Mouse (Mus musculus) megakaryocyte, embryonic 14.5 days (primary cell): Measurements from ENCODE around the gene Rhoc. TPM values are rescaled to one million over a fixed set of nuclear protein-coding genes. Genes with fewer than 3 reads are reported as not detected.
"Not testable (repeated sequence)": the region's sequence is repeated elsewhere in the genome, so short reads cannot be mapped to it uniquely, and the experiment has no call there.

Experiments
- H3K27me3 ChIP-seq: replicated peaks from 2 replicates; pipeline ENCODE3; 2012; ENCODE audit warnings: inconsistent platforms
- H3K36me3 ChIP-seq: replicated peaks from 2 replicates; pipeline ENCODE3; 2012; ENCODE audit warnings: low read length, inconsistent platforms, mixed read lengths
- H3K4me1 ChIP-seq: 2 replicates; pipeline ENCODE4 v1.6.1; 2012; ENCODE audit warnings: inconsistent platforms
- H3K4me3 ChIP-seq: replicated peaks from 2 replicates; pipeline ENCODE3; 2012; ENCODE audit warnings: moderate library complexity, mild to moderate bottlenecking, inconsistent platforms
- H3K9me3 ChIP-seq: 2 replicates; pipeline ENCODE4 v1.6.1; 2012; ENCODE audit warnings: inconsistent platforms
- FLI1 ChIP-seq: IDR thresholded peaks from 2 replicates; pipeline ENCODE4 v1.6.1; 2012; ENCODE audit warnings: low read length, inconsistent platforms, mixed read lengths
- GATA1 ChIP-seq: IDR thresholded peaks from 3 replicates; pipeline ENCODE4 v1.6.1; 2012; ENCODE audit warnings: mixed read lengths, low read length, inconsistent platforms, borderline replicate concordance
- polyA plus RNA-seq: library from polyadenylated mRNA; stranded (reverse); fragments of >175 nt; gene quantifications from 2 replicates; pipeline ENCODE4 v1.2.3, GENCODE M21; 2012; ENCODE audit warnings: low replicate concordance; ENCODE audit not compliant: insufficient read depth

The Rhoc gene
- polyA plus RNA-seq = 103 and 229 TPM in 2 replicates

DNA sequence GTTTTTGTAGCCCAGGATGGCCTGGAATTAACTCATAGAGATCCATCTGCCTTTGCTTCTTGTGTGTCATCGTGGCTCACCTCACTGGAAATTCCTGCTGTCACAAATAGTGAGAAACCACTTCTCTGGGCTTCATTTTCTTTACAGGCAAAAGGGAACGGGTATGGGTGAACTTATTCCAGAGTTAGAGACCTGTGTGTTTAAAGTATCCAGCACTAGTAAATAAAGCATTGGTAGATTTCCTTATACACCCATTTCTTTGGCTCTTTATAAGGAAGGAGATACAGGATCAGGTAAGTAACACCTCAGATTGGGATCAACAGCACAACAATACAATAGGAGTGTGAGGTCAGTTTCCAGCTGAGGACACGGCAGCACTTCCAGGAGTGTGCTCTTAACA is at the start of gene Rhoc:
Rhoc (plus strand) TSS at position 301 of the 400 bp plus-strand sequence.
- peaks cover 15% of the 10 kb centered on the region for H3K27me3 ChIP-seq
- peaks cover 21% of the 10 kb centered on the region for H3K36me3 ChIP-seq
- peak within 1 kb of the TSS; percentile 92 for H3K4me3 ChIP-seq
- no peak for TF ChIP-seq FLI1
- peaks cover 78% of the 10 kb centered on the region for H3K4me1 ChIP-seq
- H3K9me3 ChIP-seq = no peaks in the 10 kb centered on the region

DNA sequence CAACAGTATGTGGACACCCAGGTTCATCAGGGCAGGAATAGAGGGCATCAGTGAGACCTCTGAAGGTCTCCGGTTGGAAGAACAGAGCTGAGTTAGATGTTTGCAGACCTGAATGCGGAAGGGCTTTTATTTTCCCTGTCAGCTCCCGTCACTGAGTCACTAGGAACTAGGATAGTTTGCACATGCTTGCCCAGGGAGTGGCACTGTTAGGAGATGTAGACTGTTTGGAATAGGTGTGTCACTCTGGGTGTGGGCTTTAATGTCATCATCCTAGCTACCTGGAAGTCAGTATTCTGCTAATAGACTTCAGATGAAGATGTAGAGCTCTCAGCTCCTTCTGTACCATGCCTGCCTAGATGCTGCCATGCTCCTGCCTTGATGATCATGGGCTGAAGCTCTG is 46.2 kb upstream of the Rhoc start:
- peaks cover 5% of the 10 kb centered on the region; the same call in 1 of the 2 replicates for H3K9me3 ChIP-seq
- no peaks in the 10 kb centered on the region for H3K36me3 ChIP-seq
- TF ChIP-seq FLI1 = no peak
- no peak for TF ChIP-seq GATA1
- peaks cover 18% of the 10 kb centered on the region for H3K27me3 ChIP-seq
- H3K4me3 ChIP-seq = no peak overlapping the region
- no peaks in the 10 kb centered on the region for H3K4me1 ChIP-seq

DNA sequence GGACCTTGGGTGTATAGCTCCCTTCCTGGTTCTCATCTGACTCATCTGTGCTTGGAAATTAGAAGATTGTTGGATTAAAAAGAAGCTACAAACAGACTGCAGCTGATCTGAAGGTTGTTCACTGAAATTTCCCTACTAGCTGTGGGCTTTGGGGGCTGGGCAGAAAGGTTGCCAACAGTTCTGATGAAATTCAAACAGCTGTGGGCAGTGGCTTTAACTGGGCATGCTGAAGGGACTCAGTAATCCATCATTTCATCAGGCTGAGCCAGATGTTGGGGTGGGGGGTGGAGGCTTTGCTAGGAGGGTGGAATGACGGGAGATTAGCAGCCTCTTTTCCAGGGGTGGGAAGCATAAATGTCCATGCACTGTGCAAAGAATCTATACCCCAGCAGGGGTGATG is 45.0 kb upstream of the Rhoc start:
- H3K9me3 ChIP-seq = peaks cover 7% of the 10 kb centered on the region; the same call in 1 of the 2 replicates
- no peaks in the 10 kb centered on the region for H3K36me3 ChIP-seq
- H3K27me3 ChIP-seq = peaks cover 24% of the 10 kb centered on the region
- no peak overlapping the region for H3K4me3 ChIP-seq
- TF ChIP-seq FLI1 (no peak), GATA1 (no peak)
- no peaks in the 10 kb centered on the region for H3K4me1 ChIP-seq

GRCm38 (mm10) chr3:104743864-104744263 is 44.3 kb upstream of the Rhoc start:
- Histone ChIP-seq H3K36me3 (no peaks in the 10 kb centered on the region), H3K4me1 (no peaks in the 10 kb centered on the region), H3K27me3 (peaks cover 23% of the 10 kb centered on the region), H3K9me3 (peaks cover 7% of the 10 kb centered on the region; the same call in 1 of the 2 replicates), H3K4me3 (no peak overlapping the region)
- TF ChIP-seq FLI1 (no peak), GATA1 (no peak)

DNA sequence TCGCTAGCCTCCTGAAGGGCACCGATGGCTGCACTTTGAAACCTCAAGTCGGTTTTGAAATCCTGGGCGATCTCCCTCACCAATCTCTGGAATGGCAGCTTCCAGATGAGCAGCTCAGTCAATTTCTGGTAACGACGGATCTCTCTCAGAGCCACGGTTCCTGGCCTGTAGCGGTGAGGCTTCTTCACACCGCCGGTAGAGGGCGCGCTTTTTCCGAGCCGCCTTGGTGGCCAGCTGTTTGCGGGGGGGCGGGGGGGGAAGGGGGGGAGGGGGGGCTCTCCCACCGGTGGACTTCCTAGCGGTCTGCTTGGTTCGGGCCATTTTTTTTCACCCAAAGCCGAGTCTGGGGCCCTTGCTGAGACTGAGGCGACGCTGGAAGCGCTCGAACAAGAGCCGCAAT is 35.3 kb upstream of the Rhoc start:
- H3K9me3 ChIP-seq = peaks cover 11% of the 10 kb centered on the region
- peaks cover 32% of the 10 kb centered on the region for H3K27me3 ChIP-seq
- not testable (repeated sequence) for H3K4me1 ChIP-seq, H3K4me3 ChIP-seq, H3K36me3 ChIP-seq

- Histone ChIP-seq H3K36me3 (no peaks in the 10 kb centered on the region), H3K4me1 (peaks cover 14% of the 10 kb centered on the region), H3K4me3 (peak overlapping the region; percentile 82), H3K27me3 (peaks cover 57% of the 10 kb centered on the region), H3K9me3 (no peaks in the 10 kb centered on the region)
- TF ChIP-seq FLI1 (no peak), GATA1 (no peak)
Measured at GRCm38 (mm10) chr3:104758406-104758805, 29.8 kb upstream of the Rhoc start.

- no peaks in the 10 kb centered on the region for H3K9me3 ChIP-seq
- H3K4me3 ChIP-seq = peak overlapping the region; percentile 82
- no peaks in the 10 kb centered on the region for H3K36me3 ChIP-seq
- H3K27me3 ChIP-seq = peaks cover 53% of the 10 kb centered on the region
- peaks cover 14% of the 10 kb centered on the region for H3K4me1 ChIP-seq
- TF ChIP-seq GATA1 (no peak), FLI1 (no peak)
Measured at GRCm38 (mm10) chr3:104758869-104759268, 29.3 kb upstream of the Rhoc start.

DNA sequence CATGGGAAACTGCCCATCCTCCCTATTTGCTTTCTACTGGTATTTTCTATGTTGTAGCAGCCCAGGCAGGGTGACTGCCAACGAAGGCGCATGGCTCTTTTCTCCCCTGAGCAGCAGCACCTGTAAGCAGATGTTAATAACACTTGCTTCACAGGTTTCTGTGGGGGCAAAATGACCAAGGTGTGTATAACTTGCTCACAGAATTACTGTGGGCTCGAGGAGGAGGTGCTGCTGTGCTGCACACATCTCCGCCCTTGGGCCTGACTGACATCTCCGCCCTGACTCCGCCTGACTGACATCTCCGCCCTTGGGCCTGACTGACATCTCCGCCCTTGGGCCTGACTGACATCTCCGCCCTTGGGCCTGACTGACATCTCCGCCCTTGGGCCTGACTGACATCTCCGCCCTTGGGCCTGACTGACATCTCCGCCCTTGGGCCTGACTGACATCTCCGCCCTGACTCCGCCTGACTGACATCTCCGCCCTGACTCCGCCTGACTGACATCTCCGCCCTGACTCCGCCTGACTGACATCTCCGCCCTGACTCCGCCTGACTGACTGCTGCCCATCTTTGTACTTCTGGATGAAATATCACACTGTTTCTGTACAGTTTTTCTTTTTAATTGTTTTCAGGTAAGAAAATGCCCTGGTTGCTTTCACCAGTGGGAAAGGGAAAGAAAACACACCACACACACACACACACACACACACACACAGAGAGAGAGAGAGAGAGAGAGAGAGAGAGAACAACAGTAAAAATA is 25.9 kb upstream of the Rhoc start:
- H3K27me3 ChIP-seq = peaks cover 41% of the 10 kb centered on the region
- not testable (repeated sequence) for H3K4me3 ChIP-seq, H3K9me3 ChIP-seq, H3K36me3 ChIP-seq
- H3K4me1 ChIP-seq = peaks cover 17% of the 10 kb centered on the region

- Histone ChIP-seq H3K4me3 (no peak overlapping the region), H3K27me3 (peaks cover 28% of the 10 kb centered on the region), H3K36me3 (no peaks in the 10 kb centered on the region), H3K4me1 (peaks cover 23% of the 10 kb centered on the region), H3K9me3 (no peaks in the 10 kb centered on the region)
- TF ChIP-seq FLI1 (no peak), GATA1 (no peak)
Measured at GRCm38 (mm10) chr3:104765021-104765420, 23.2 kb upstream of the Rhoc start.

- H3K27me3 ChIP-seq = peaks cover 21% of the 10 kb centered on the region
- H3K9me3 ChIP-seq = no peaks in the 10 kb centered on the region
- H3K4me3 ChIP-seq = no peak overlapping the region
- peaks cover 31% of the 10 kb centered on the region for H3K4me1 ChIP-seq
- no peaks in the 10 kb centered on the region for H3K36me3 ChIP-seq
- TF ChIP-seq GATA1 (no peak), FLI1 (no peak)
Measured at GRCm38 (mm10) chr3:104767141-104767540, 21.0 kb upstream of the Rhoc start.

- Histone ChIP-seq H3K4me3 (peak overlapping the region; percentile 48), H3K9me3 (no peaks in the 10 kb centered on the region), H3K4me1 (peaks cover 34% of the 10 kb centered on the region), H3K36me3 (no peaks in the 10 kb centered on the region), H3K27me3 (peaks cover 26% of the 10 kb centered on the region)
- no peak for TF ChIP-seq GATA1
- TF ChIP-seq FLI1 = no peak
Measured at GRCm38 (mm10) chr3:104767716-104768115, 20.5 kb upstream of the Rhoc start.
